Mouse (Mus musculus): ENCODE results near the gene Ifitm7. TPM values are rescaled to one million over a fixed set of nuclear protein-coding genes. Genes with fewer than 3 reads are reported as not detected.

Ifitm7 gene
- polyA plus RNA-seq, 1 experiment: 226 TPM

DNA sequence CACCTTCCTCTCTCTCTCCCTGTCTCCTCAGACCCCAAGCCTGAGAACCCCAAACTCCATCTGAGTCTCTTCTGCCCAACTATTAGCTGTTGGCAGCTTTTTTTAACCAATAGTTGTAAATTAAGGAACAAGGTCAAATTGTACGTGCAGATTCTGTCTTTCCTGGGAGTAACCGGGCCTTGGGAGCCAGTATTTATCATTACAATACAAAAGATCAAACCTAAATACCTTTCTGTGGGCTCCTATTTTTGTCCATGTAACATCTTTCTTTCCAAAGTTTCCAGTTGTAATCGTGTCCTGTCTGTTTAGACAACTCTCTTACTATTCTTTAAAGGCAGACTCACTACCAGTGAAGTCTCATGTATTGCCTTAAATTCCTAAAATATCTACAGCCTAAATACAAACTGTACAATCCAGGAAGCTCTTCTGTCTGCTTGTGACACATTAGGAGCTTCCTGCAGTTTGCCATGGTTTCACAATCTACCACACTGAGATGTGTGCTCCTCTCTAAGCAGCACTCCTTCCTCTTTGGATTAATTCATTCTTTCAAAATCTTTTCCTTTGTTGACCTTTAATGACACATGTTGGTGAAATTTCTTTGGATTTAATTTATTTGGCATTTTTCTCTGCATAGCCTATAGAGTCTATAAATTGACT, 34.6 kb upstream of the Ifitm7 start:
- H3K27ac ChIP-seq (ENCODE audit: control insufficient read depth, insufficient read depth, low read depth, low read length): no peak overlapping the region
- no peak for TF ChIP-seq POLR2A (IDR thresholded peaks at IDR 0.05; ENCODE audit: control insufficient read depth, low read depth, low read length)
- no peak for TF ChIP-seq CTCF (IDR thresholded peaks at IDR 0.05; ENCODE audit: control insufficient read depth, insufficient read depth, insufficient replicate concordance, low read depth, low read length)
- H3K4me1 ChIP-seq (ENCODE audit: control insufficient read depth, insufficient read depth, low read length): no peaks in the 10 kb centered on the region
- no peaks in the 10 kb centered on the region for H3K27me3 ChIP-seq (ENCODE audit: control insufficient read depth, insufficient read depth, low read length)
- H3K36me3 ChIP-seq (ENCODE audit: control insufficient read depth, insufficient read depth, low read length): no peaks in the 10 kb centered on the region
- H3K4me3 ChIP-seq (ENCODE audit: control insufficient read depth, low read depth, low read length): no peak overlapping the region

DNA sequence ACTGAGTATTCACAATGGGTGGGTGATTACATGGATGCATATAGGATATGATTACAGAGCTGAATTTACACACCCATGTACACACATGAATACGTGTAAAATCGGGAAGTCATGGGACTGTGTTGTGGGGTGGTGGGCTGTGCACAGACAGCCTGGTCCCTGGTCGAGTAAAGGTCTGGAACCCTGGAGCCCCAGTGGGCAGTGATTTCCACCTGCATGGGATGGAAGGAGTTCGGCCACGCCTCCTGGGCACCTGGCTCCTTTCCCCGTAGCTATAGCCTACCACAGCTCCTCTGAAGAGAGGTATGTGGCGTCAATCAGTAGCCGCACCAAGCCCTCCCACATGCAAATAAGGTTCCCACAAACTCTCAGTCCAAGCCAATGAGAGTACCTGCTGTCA, 30.6 kb upstream of the Ifitm7 start:
- H3K27me3 ChIP-seq (ENCODE audit: control insufficient read depth, insufficient read depth, low read length): no peaks in the 10 kb centered on the region
- TF ChIP-seq POLR2A (IDR thresholded peaks at IDR 0.05; ENCODE audit: control insufficient read depth, low read depth, low read length): no peak
- TF ChIP-seq CTCF (IDR thresholded peaks at IDR 0.05; ENCODE audit: control insufficient read depth, insufficient read depth, insufficient replicate concordance, low read depth, low read length): no peak
- no peak overlapping the region for H3K27ac ChIP-seq (ENCODE audit: control insufficient read depth, insufficient read depth, low read depth, low read length)

DNA sequence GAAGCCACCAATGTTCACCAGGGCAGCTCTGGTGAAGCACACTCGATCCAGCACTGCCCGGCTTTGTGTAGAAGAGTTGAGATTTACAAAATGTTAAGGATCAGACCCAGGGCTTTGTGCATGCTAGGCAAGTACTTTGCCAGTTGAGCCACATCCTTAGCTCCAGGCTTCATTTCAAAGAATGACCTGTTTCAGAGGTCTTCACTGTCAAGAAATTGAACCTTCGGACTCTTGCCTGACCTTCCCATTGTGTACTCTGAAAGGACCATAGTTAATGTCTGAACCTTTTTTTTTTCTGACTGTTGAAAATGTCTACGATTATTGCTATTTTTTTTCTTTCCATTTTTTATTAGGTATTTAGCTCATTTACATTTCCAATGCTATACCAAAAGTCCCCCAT, 23.3 kb upstream of the Ifitm7 start:
- TF ChIP-seq POLR2A (IDR thresholded peaks at IDR 0.05; ENCODE audit: control insufficient read depth, low read depth, low read length) (no peak), CTCF (IDR thresholded peaks at IDR 0.05; ENCODE audit: control insufficient read depth, insufficient read depth, insufficient replicate concordance, low read depth, low read length) (no peak)
- Histone ChIP-seq H3K36me3 (ENCODE audit: control insufficient read depth, insufficient read depth, low read length) (no peaks in the 10 kb centered on the region), H3K27ac (ENCODE audit: control insufficient read depth, insufficient read depth, low read depth, low read length) (no peak overlapping the region)

More for the DNA sequence above, 30.6 kb upstream of the Ifitm7 start:
- no peaks in the 10 kb centered on the region for H3K36me3 ChIP-seq (ENCODE audit: control insufficient read depth, insufficient read depth, low read length)
- no peak overlapping the region for H3K4me3 ChIP-seq (ENCODE audit: control insufficient read depth, low read depth, low read length)
- H3K4me1 ChIP-seq (ENCODE audit: control insufficient read depth, insufficient read depth, low read length): no peaks in the 10 kb centered on the region

DNA sequence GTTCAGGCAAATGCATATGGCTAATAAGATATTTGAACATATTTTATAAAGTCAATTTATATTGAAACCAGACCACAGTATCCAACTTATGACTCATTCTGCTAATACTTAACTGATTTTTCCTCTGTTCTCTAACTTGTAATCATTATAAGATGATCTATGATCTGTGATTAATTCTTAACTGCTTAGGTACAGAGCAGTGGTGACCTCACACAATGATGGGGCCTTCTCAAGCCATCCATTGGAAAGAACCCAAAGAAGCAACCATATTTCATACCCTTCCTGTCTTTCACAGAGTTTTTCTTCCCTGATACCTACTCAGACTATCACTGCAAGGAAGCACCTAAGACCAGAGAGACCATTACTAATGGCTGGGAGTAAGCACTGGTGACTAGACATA, 22.0 kb upstream of the Ifitm7 start:
- Histone ChIP-seq H3K36me3 (ENCODE audit: control insufficient read depth, insufficient read depth, low read length) (no peaks in the 10 kb centered on the region), H3K27me3 (ENCODE audit: control insufficient read depth, insufficient read depth, low read length) (no peaks in the 10 kb centered on the region), H3K4me3 (ENCODE audit: control insufficient read depth, low read depth, low read length) (no peak overlapping the region), H3K4me1 (ENCODE audit: control insufficient read depth, insufficient read depth, low read length) (no peaks in the 10 kb centered on the region; the same call in 1 of the 2 replicates), H3K27ac (ENCODE audit: control insufficient read depth, insufficient read depth, low read depth, low read length) (no peak overlapping the region)
- TF ChIP-seq POLR2A (IDR thresholded peaks at IDR 0.05; ENCODE audit: control insufficient read depth, low read depth, low read length): no peak
- TF ChIP-seq CTCF (IDR thresholded peaks at IDR 0.05; ENCODE audit: control insufficient read depth, insufficient read depth, insufficient replicate concordance, low read depth, low read length): no peak

More for the DNA sequence above, 23.3 kb upstream of the Ifitm7 start:
- Histone ChIP-seq H3K27me3 (ENCODE audit: control insufficient read depth, insufficient read depth, low read length) (no peaks in the 10 kb centered on the region), H3K4me1 (ENCODE audit: control insufficient read depth, insufficient read depth, low read length) (no peaks in the 10 kb centered on the region), H3K4me3 (ENCODE audit: control insufficient read depth, low read depth, low read length) (no peak overlapping the region)

DNA sequence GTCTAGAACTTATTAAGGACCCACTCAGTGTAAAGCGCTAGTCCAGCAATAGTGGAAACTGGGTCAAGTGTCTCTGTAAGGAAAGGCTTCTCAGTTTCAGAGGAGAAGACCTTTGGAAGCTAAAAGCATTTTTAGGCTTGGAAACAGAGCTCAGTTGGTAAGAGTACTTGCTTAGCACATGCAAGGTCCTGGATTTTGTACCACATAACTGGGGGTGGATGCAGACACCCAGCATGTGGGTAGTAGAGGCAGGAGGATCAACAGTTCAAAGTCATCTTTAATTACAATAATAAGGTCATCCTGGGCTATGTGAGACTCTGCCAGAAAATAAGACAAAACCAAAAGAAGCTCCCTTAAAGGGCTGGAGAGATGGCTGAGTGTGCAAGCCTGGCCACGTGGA, 21.4 kb upstream of the Ifitm7 start:
- Histone ChIP-seq H3K4me3 (ENCODE audit: control insufficient read depth, low read depth, low read length) (no peak overlapping the region), H3K27ac (ENCODE audit: control insufficient read depth, insufficient read depth, low read depth, low read length) (no peak overlapping the region), H3K4me1 (ENCODE audit: control insufficient read depth, insufficient read depth, low read length) (no peaks in the 10 kb centered on the region; the same call in 1 of the 2 replicates), H3K36me3 (ENCODE audit: control insufficient read depth, insufficient read depth, low read length) (no peaks in the 10 kb centered on the region), H3K27me3 (ENCODE audit: control insufficient read depth, insufficient read depth, low read length) (no peaks in the 10 kb centered on the region)
- TF ChIP-seq CTCF (IDR thresholded peaks at IDR 0.05; ENCODE audit: control insufficient read depth, insufficient read depth, insufficient replicate concordance, low read depth, low read length) (no peak), POLR2A (IDR thresholded peaks at IDR 0.05; ENCODE audit: control insufficient read depth, low read depth, low read length) (no peak)

DNA sequence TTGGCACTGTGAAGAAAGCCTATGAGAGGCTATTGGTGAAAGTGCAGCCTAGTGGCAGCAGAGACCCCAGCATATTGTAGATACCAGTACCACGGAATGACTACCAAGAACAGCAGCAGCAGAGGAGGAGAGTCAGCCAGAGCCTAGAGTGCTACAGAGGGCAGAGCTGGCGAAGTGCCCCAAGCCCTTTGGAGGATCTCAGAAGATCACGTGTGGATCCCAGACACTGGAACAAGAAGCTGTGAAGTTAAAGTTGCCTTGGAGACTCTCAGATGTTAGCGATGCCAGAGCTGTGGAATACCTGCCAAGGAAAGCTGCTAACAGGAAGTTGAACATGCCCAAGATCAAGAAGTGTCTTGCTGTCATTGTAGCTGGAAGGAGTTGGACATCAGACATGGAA, 18.6 kb upstream of the Ifitm7 start:
- H3K27ac ChIP-seq (ENCODE audit: control insufficient read depth, insufficient read depth, low read depth, low read length): no peak overlapping the region
- no peaks in the 10 kb centered on the region for H3K36me3 ChIP-seq (ENCODE audit: control insufficient read depth, insufficient read depth, low read length)
- no peak overlapping the region for H3K4me3 ChIP-seq (ENCODE audit: control insufficient read depth, low read depth, low read length)
- TF ChIP-seq CTCF (IDR thresholded peaks at IDR 0.05; ENCODE audit: control insufficient read depth, insufficient read depth, insufficient replicate concordance, low read depth, low read length) (no peak), POLR2A (IDR thresholded peaks at IDR 0.05; ENCODE audit: control insufficient read depth, low read depth, low read length) (no peak)
- no peaks in the 10 kb centered on the region; the same call in 1 of the 2 replicates for H3K4me1 ChIP-seq (ENCODE audit: control insufficient read depth, insufficient read depth, low read length)
- no peaks in the 10 kb centered on the region for H3K27me3 ChIP-seq (ENCODE audit: control insufficient read depth, insufficient read depth, low read length)

DNA sequence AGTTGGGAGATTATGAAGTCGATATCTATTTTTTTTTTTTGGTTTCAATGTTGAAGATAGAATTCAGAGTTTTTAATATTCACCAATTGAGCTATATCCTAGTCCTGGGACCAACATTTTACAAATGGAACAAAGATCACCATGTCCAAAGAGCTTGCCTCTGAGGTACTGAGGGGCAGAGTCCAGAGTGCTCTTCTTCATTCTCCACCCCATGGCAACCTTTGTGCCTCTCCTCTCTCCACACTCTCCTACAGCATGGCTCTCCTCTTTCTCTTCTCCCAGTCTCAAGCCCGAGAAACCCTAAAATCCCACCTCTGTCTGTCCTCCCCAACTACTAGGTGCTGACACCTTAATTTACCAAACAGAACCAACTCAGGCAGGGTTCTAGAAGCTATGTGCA, 18.0 kb upstream of the Ifitm7 start:
- Histone ChIP-seq H3K36me3 (ENCODE audit: control insufficient read depth, insufficient read depth, low read length) (no peaks in the 10 kb centered on the region), H3K4me1 (ENCODE audit: control insufficient read depth, insufficient read depth, low read length) (no peaks in the 10 kb centered on the region; the same call in 1 of the 2 replicates), H3K4me3 (ENCODE audit: control insufficient read depth, low read depth, low read length) (no peak overlapping the region), H3K27ac (ENCODE audit: control insufficient read depth, insufficient read depth, low read depth, low read length) (no peak overlapping the region), H3K27me3 (ENCODE audit: control insufficient read depth, insufficient read depth, low read length) (no peaks in the 10 kb centered on the region)
- TF ChIP-seq CTCF (IDR thresholded peaks at IDR 0.05; ENCODE audit: control insufficient read depth, insufficient read depth, insufficient replicate concordance, low read depth, low read length) (no peak), POLR2A (IDR thresholded peaks at IDR 0.05; ENCODE audit: control insufficient read depth, low read depth, low read length) (no peak)
